10 mouse cellular contexts compared by ENCODE assay signal in the genomic region with DNA sequence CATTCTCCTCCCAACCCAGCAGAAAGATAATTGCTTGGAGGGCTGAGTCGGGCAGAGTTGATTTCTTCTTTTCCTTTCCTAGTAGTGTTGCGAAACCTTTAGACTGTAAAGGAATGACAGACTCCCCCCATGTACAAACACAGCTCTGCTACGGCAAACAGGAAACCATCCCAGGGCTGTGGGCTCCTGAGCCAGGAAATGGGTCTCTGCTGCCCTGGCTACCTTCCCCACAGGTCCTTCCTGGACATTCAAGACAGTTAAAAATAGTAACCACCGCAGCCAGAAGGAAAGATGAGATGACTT. TPM values are rescaled to one million over a fixed set of nuclear protein-coding genes. Genes with fewer than 3 reads are reported as not detected.
DNase-seq lines count a peak whose midpoint lies in the region; ATAC-seq lines count a peak whose summit lies in the region.
"Had no signal": no experiment of that assay in that cellular context is flagged by ENCODE, and none has a peak within 500 bp of the region (broad histone marks: within the 10 kb centered on the region; RNA-seq: fewer than 3 reads in every experiment).

No protein-coding gene starts in this region.

- no peak overlapping the region for H3K4me3 ChIP-seq in liver, embryonic 11.5 days (ENCODE audit: low read depth, low read length)

- H3K9me3 ChIP-seq in liver, embryonic 11.5 days (ENCODE audit: control insufficient read depth, low read length), result no peaks in the 10 kb centered on the region

- H3K36me3 ChIP-seq in liver, embryonic 11.5 days (ENCODE audit: control insufficient read depth, insufficient read depth, low read length), result no peaks in the 10 kb centered on the region

- ATAC-seq in liver, embryonic 11.5 days (replicated peaks; ENCODE audit: low FRiP score), result no peak
- ATAC-seq: inflammation-experienced regulatory T-cells, adult 6 months had no signal

- intact Hi-C loops in heart, postnatal 36 days (cut with DNase I), result loop anchor here (2.0 kb wide), 1 partner anchor 22 kb away; a partner anchor contains a TSS

- no peak overlapping the region for H3K4me2 ChIP-seq in liver, embryonic 11.5 days

- H3K4me1 ChIP-seq in liver, embryonic 11.5 days (replicated peaks; ENCODE audit: control insufficient read depth, insufficient read depth, low read length), result no peaks in the 10 kb centered on the region

- 21% methylated on average over 4 of the region's 4 CpGs for WGBS in liver, embryonic 11.5 days

- DNase-seq in heart, adult 18-20 months, result peak; percentile 30 to 35
- DNase-seq in heart, postnatal 36 days, result no peak
- DNase-seq in liver, result peak; percentile 19
- no peak for DNase-seq in liver, embryonic 11.5 days (ENCODE audit: low spot score)
- peak; percentile 43 for DNase-seq in kidney, postnatal 10 days
- peak; percentile 52 for DNase-seq in skeletal muscle tissue, adult 2 months (ENCODE audit: low read depth, low spot score)
- no peak for DNase-seq in cerebellum, postnatal 36 days
- no peak for DNase-seq in cerebellum, adult 9-10 months

- H3K27ac ChIP-seq in liver, embryonic 11.5 days (ENCODE audit: low read depth, low read length), result no peak overlapping the region

- no peaks in the 10 kb centered on the region for H3K27me3 ChIP-seq in liver, embryonic 11.5 days (replicated peaks; ENCODE audit: control insufficient read depth, insufficient read depth, low read length)

- H3K9ac ChIP-seq in liver, embryonic 11.5 days (ENCODE audit: low read depth, low read length), result no peak overlapping the region

RNA-seq across cellular contexts. Expression of a gene that starts 21.3 kb away (rescaled TPM):
- 10 to 100 TPM; 39.9 to 43.1 TPM for total RNA-seq in heart, adult 18-20 months (2021)
- total RNA-seq in heart, postnatal 36 days (2021), result 10 to 100 TPM; 46.9 to 53.3 TPM
- polyA plus RNA-seq in liver, embryonic 11.5 days (2014; fragmentation: Nextera tagmentation; extraction: Ambion mirVana), result 0.81 and 1.5 TPM in 2 replicates

RNA-seq across cellular contexts. Expression of a gene that starts 30.8 kb away (rescaled TPM):
- not detected for total RNA-seq in heart, adult 18-20 months (2021)
- total RNA-seq in heart, postnatal 36 days (2021), result not detected
- polyA plus RNA-seq in liver, embryonic 11.5 days (2014; fragmentation: Nextera tagmentation; extraction: Ambion mirVana), result not detected in 2 replicates
- total RNA-seq: liver, adult 2 months had no signal
- polyA plus RNA-seq: inflammation-experienced regulatory T-cells, adult 6 months; liver, adult 2 months had no signal

Comparison
In these comparisons a context has a peak if more than half of its experiments do, and no peak if none do; other contexts are left out.
1. DNase-seq: peak in heart, adult 18-20 months (2 of 2), liver (single experiment), kidney, postnatal 10 days (single experiment) and skeletal muscle tissue, adult 2 months (single experiment); none in heart, postnatal 36 days (0 of 2), liver, embryonic 11.5 days (single experiment), cerebellum, postnatal 36 days (0 of 2) and cerebellum, adult 9-10 months (single experiment).